Mouse (Mus musculus): ENCODE data around the gene Ppm1j. TPM values are rescaled to one million over a fixed set of nuclear protein-coding genes. Genes with fewer than 3 reads are reported as not detected.
"Not testable (repeated sequence)": the region's sequence is repeated elsewhere in the genome, so short reads cannot be mapped to it uniquely, and the experiment has no call there.

The Ppm1j gene
- polyA plus RNA-seq, 1 experiment = 45.3 TPM

DNA sequence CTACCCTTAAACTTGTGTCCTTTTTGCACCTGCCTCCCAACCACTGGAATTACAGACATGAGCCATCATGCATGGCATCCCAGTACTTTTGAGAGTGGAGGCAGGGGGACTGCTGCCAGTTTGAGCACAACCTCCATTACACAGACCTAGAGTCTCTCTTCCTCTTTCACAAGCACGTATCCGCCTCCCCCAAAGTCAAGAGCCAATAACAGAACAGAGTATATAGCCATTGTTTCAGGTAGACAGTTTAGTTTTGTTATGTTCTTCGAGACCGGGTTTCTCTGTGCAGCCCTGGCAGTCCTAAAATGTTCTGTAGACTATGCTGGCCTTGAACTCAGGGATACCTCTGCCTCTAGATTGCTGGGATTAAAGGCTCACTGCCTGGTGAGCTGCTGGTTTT lies 31.4 kb downstream of the Ppm1j start:
- TF ChIP-seq CTCF (IDR thresholded peaks at IDR 0.05; ENCODE audit: extremely low read depth, insufficient read length, insufficient replicate concordance, low read depth, low read length) = no peak
- WGBS = 88% methylated on average over 4 of the region's 4 CpGs
- H3K27ac ChIP-seq (ENCODE audit: insufficient read depth, low read depth, low read length) = no peak overlapping the region

DNA sequence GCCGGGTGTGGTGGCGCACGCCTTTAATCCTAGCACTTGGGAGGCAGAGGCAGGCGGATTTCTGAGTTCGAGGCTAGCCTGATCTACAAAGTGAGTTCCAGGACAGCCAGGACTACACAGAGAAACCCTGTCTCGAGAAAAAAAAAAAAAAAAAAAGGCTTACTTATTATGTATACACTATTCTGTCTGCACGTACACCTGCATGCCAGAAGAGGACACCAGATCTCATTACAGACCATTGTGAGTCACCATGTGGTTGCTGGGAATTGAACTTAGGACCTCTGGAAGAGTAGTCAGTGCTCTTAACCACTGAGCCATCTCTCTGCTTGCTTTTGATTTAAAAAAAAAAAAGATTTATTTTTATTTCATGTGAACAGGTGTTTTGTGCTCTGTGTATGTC lies 32.4 kb downstream of the Ppm1j start:
- not testable (repeated sequence) for H3K27me3 ChIP-seq (ENCODE audit: control insufficient read depth, insufficient read depth, low read length); H3K27ac ChIP-seq (ENCODE audit: insufficient read depth, low read depth, low read length); H3K4me1 ChIP-seq (ENCODE audit: control insufficient read depth, insufficient read depth, insufficient read length, low read length); H3K36me3 ChIP-seq (ENCODE audit: control insufficient read depth, insufficient read depth, low read length); H3K4me3 ChIP-seq (ENCODE audit: low read depth, low read length)
- WGBS = 87% methylated on average over 7 of the region's 7 CpGs

More for the DNA sequence above, 31.4 kb downstream of the Ppm1j start:
- no peak overlapping the region for H3K4me3 ChIP-seq (ENCODE audit: low read depth, low read length)
- no peaks in the 10 kb centered on the region for H3K27me3 ChIP-seq (ENCODE audit: control insufficient read depth, insufficient read depth, low read length)
- peaks cover 5% of the 10 kb centered on the region; the same call in 1 of the 2 replicates for H3K4me1 ChIP-seq (ENCODE audit: control insufficient read depth, insufficient read depth, insufficient read length, low read length)
- H3K36me3 ChIP-seq (ENCODE audit: control insufficient read depth, insufficient read depth, low read length) = peaks cover 4% of the 10 kb centered on the region; the same call in 1 of the 2 replicates

GRCm38 (mm10) chr3:104814746-104815145 lies 33.9 kb downstream of the Ppm1j start:
- WGBS = 97% methylated on average over 1 of the region's 1 CpGs
- no peak for TF ChIP-seq POLR2A (IDR thresholded peaks at IDR 0.05; ENCODE audit: low read depth, low read length)
- TF ChIP-seq CTCF (IDR thresholded peaks at IDR 0.05; ENCODE audit: extremely low read depth, insufficient read length, insufficient replicate concordance, low read depth, low read length) = no peak
- Histone ChIP-seq H3K27ac (ENCODE audit: insufficient read depth, low read depth, low read length) (no peak overlapping the region), H3K4me1 (ENCODE audit: control insufficient read depth, insufficient read depth, insufficient read length, low read length) (peaks cover 5% of the 10 kb centered on the region; the same call in 1 of the 2 replicates), H3K27me3 (ENCODE audit: control insufficient read depth, insufficient read depth, low read length) (no peaks in the 10 kb centered on the region), H3K36me3 (ENCODE audit: control insufficient read depth, insufficient read depth, low read length) (peaks cover 4% of the 10 kb centered on the region; the same call in 1 of the 2 replicates), H3K4me3 (ENCODE audit: low read depth, low read length) (no peak overlapping the region)

DNA sequence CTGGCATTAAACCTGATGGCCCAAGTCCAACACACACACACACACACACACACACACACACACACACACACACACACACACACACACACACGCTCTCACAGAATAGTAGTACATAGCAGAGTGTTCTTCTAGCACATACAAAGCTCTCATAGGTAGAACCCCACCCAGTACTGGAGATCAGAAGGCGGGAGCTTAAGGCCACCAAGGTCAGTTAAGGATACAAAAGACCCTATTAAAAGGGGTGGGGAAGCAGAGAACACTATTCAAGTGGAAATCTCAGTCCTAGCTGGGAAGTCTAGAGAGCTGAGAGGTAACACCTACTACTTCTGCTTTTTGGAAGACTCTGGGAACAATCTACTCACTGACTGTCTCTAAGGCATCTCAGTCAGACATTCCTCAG lies 34.5 kb downstream of the Ppm1j start:
- Histone ChIP-seq H3K36me3 (ENCODE audit: control insufficient read depth, insufficient read depth, low read length) (peaks cover 4% of the 10 kb centered on the region; the same call in 1 of the 2 replicates), H3K4me3 (ENCODE audit: low read depth, low read length) (no peak overlapping the region), H3K27ac (ENCODE audit: insufficient read depth, low read depth, low read length) (no peak overlapping the region), H3K4me1 (ENCODE audit: control insufficient read depth, insufficient read depth, insufficient read length, low read length) (peaks cover 5% of the 10 kb centered on the region; the same call in 1 of the 2 replicates), H3K27me3 (ENCODE audit: control insufficient read depth, insufficient read depth, low read length) (no peaks in the 10 kb centered on the region)
- TF ChIP-seq CTCF (IDR thresholded peaks at IDR 0.05; ENCODE audit: extremely low read depth, insufficient read length, insufficient replicate concordance, low read depth, low read length) = no peak
- TF ChIP-seq POLR2A (IDR thresholded peaks at IDR 0.05; ENCODE audit: low read depth, low read length) = no peak
- 84% methylated on average over 2 of the region's 2 CpGs for WGBS

- WGBS = 88% methylated on average over 7 of the region's 7 CpGs
- peaks cover 5% of the 10 kb centered on the region; the same call in 1 of the 2 replicates for H3K4me1 ChIP-seq (ENCODE audit: control insufficient read depth, insufficient read depth, insufficient read length, low read length)
- H3K4me3 ChIP-seq (ENCODE audit: low read depth, low read length) = no peak overlapping the region
- H3K27ac ChIP-seq (ENCODE audit: insufficient read depth, low read depth, low read length) = no peak overlapping the region
- H3K27me3 ChIP-seq (ENCODE audit: control insufficient read depth, insufficient read depth, low read length) = no peaks in the 10 kb centered on the region
- peaks cover 8% of the 10 kb centered on the region for H3K36me3 ChIP-seq (ENCODE audit: control insufficient read depth, insufficient read depth, low read length)
- TF ChIP-seq CTCF (IDR thresholded peaks at IDR 0.05; ENCODE audit: extremely low read depth, insufficient read length, insufficient replicate concordance, low read depth, low read length) (no peak), POLR2A (IDR thresholded peaks at IDR 0.05; ENCODE audit: low read depth, low read length) (no peak)
These were observed 35.3 kb downstream of the Ppm1j start for GRCm38 (mm10) chr3:104816130-104816529.

GRCm38 (mm10) chr3:104817481-104817990 lies 36.7 kb downstream of the Ppm1j start:
- H3K36me3 ChIP-seq (ENCODE audit: control insufficient read depth, insufficient read depth, low read length) = peaks cover 11% of the 10 kb centered on the region
- peak overlapping the region; percentile 84 for H3K27ac ChIP-seq (ENCODE audit: insufficient read depth, low read depth, low read length)
- TF ChIP-seq CTCF (IDR thresholded peaks at IDR 0.05; ENCODE audit: extremely low read depth, insufficient read length, insufficient replicate concordance, low read depth, low read length) (no peak), POLR2A (IDR thresholded peaks at IDR 0.05; ENCODE audit: low read depth, low read length) (no peak)
- under 1% methylated on average over 46 of the region's 46 CpGs for WGBS
- peaks cover 5% of the 10 kb centered on the region; the same call in 1 of the 2 replicates for H3K4me1 ChIP-seq (ENCODE audit: control insufficient read depth, insufficient read depth, insufficient read length, low read length)
- peak overlapping the region; percentile 89 for H3K4me3 ChIP-seq (ENCODE audit: low read depth, low read length)
- H3K27me3 ChIP-seq (ENCODE audit: control insufficient read depth, insufficient read depth, low read length) = no peaks in the 10 kb centered on the region

DNA sequence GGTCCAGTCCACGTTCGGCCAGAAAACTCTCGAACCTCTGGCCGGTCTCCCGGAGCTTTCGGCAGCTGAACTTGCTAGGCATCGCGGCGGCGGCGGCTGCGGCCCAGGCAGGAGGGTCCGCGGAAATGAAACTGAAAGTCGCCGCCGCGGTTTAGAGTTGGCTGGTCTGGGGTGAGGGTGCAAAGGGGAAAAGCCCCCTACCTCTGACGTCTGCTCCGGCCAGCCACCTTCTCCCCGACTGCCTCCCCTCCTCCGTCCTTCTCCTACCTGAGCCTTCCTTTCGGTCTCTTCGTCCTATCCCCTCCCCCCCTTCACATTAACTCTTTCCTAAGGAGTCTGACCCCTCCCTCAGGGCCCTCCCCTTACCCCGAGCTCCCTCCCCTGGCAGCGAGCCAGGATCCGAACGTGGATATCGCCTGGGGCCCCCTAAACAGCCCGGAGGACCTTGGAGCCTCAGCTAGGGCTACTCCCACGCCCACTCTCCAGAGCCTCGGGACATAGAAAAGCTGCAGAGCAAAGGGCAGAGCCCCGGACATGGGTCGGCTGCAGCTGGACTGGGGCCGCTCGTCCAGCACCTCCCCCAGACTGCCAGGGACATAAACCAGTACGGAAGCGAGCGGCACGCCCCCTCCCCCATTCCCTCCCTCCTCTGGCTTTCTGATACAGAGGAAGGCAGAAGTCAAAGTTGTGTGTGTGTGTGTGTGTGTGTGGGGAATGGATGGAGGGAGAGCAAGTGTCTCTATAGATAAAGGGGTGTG lies 37.3 kb downstream of the Ppm1j start, which contains the start of gene Mov10:
Gene Mov10, minus strand, starts transcription at position 573 of the 758 bp plus-strand sequence.
- WGBS = under 1% methylated on average over 40 of the region's 40 CpGs
- peaks cover 12% of the 10 kb centered on the region for H3K36me3 ChIP-seq (ENCODE audit: control insufficient read depth, insufficient read depth, low read length)
- H3K4me3 ChIP-seq (ENCODE audit: low read depth, low read length) = peak within 1 kb of the TSS; percentile 89
- no peaks in the 10 kb centered on the region for H3K27me3 ChIP-seq (ENCODE audit: control insufficient read depth, insufficient read depth, low read length)
- TF ChIP-seq POLR2A (IDR thresholded peaks at IDR 0.05; ENCODE audit: low read depth, low read length) = peak; percentile 36; the same call in 1 of the 2 replicates
- no peak for TF ChIP-seq CTCF (IDR thresholded peaks at IDR 0.05; ENCODE audit: extremely low read depth, insufficient read length, insufficient replicate concordance, low read depth, low read length)
- H3K27ac ChIP-seq (ENCODE audit: insufficient read depth, low read depth, low read length) = peak within 1 kb of the TSS; percentile 84
- peaks cover 5% of the 10 kb centered on the region; the same call in 1 of the 2 replicates for H3K4me1 ChIP-seq (ENCODE audit: control insufficient read depth, insufficient read depth, insufficient read length, low read length)
